Mouse (Mus musculus) c-Kit-negative CD71-positive TER-119-positive erythroid progenitor cells, embryonic 14.5 days (primary cell): ENCODE measurements around the gene Uap1.

Experiments used
- DNase-seq: peaks from one replicate; pipeline ENCODE4 v3.0.0-alpha.2; 2013; ENCODE audit warnings: low read depth, low spot score

Gene Uap1

GRCm38 (mm10) chr1:170174814-170175332 lies at the start of gene Uap1:
TSS of gene Uap1 (minus strand) at chr1:170174957.
- DNase-seq: peak; percentile 96

- no peak for DNase-seq
Observed at GRCm38 (mm10) chr1:170223276-170223675, 48.5 kb upstream of the Uap1 start.

- DNase-seq: no peak
Observed at GRCm38 (mm10) chr1:170220351-170220750, 45.6 kb upstream of the Uap1 start.

GRCm38 (mm10) chr1:170218091-170218884 lies 43.5 kb upstream of the Uap1 start:
- no peak for DNase-seq

GRCm38 (mm10) chr1:170215590-170215989 lies 40.8 kb upstream of the Uap1 start:
- DNase-seq: no peak

GRCm38 (mm10) chr1:170214757-170215522 lies 40.2 kb upstream of the Uap1 start, which contains the start of gene Uhmk1:
TSS of gene Uhmk1 (minus strand) at chr1:170215397.
- DNase-seq: peak; percentile 68

- peak; percentile 16 for DNase-seq
Observed at GRCm38 (mm10) chr1:170214383-170214756, 39.6 kb upstream of the Uap1 start.

GRCm38 (mm10) chr1:170213181-170213879 lies 38.6 kb upstream of the Uap1 start:
- no peak for DNase-seq

- no peak for DNase-seq
Observed at GRCm38 (mm10) chr1:170206395-170206794, 31.6 kb upstream of the Uap1 start.

- DNase-seq: no peak
Observed at GRCm38 (mm10) chr1:170200379-170200778, 25.6 kb upstream of the Uap1 start.

GRCm38 (mm10) chr1:170196211-170196610 lies 21.5 kb upstream of the Uap1 start:
- no peak for DNase-seq

- no peak for DNase-seq
Observed at GRCm38 (mm10) chr1:170191925-170192324, 17.2 kb upstream of the Uap1 start.

- no peak for DNase-seq
Observed at GRCm38 (mm10) chr1:170190225-170190624, 15.5 kb upstream of the Uap1 start.

GRCm38 (mm10) chr1:170188601-170189000 lies 13.8 kb upstream of the Uap1 start:
- DNase-seq: no peak

- no peak for DNase-seq
Observed at GRCm38 (mm10) chr1:170186531-170186930, 11.8 kb upstream of the Uap1 start.

GRCm38 (mm10) chr1:170185137-170185536 lies 10.4 kb upstream of the Uap1 start:
- DNase-seq: no peak

GRCm38 (mm10) chr1:170182706-170183105 lies 7.9 kb upstream of the Uap1 start:
- DNase-seq: no peak

- peak; percentile 33 for DNase-seq
Observed at GRCm38 (mm10) chr1:170176661-170177239, 2.0 kb upstream of the Uap1 start.

- DNase-seq: peak; percentile 24
Observed at GRCm38 (mm10) chr1:170175848-170176247, 1.1 kb upstream of the Uap1 start.

- peak; percentile 17 for DNase-seq
Observed at GRCm38 (mm10) chr1:170173991-170174813, 555 bp downstream of the Uap1 start.

- DNase-seq: no peak
Observed at GRCm38 (mm10) chr1:170167781-170168180, 7.0 kb downstream of the Uap1 start.
